Mouse (Mus musculus): ENCODE results near the gene Plcd1. TPM values are rescaled to one million over a fixed set of nuclear protein-coding genes. Genes with fewer than 3 reads are reported as not detected.
A peak's percentile ranks its signal among the peaks of the same experiment; 100 is the strongest.

Gene Plcd1
- polyA plus RNA-seq, 1 experiment: 55.3 TPM

- Histone ChIP-seq H3K27me3 (ENCODE audit: control insufficient read depth, insufficient read depth, low read length) (no peaks in the 10 kb centered on the region), H3K36me3 (ENCODE audit: control insufficient read depth, insufficient read depth, low read length) (peaks cover 21% of the 10 kb centered on the region), H3K4me3 (ENCODE audit: low read depth, low read length) (no peak overlapping the region), H3K4me1 (ENCODE audit: control insufficient read depth, insufficient read depth, insufficient read length, low read length) (no peaks in the 10 kb centered on the region), H3K27ac (ENCODE audit: insufficient read depth, low read depth, low read length) (no peak overlapping the region)
- 92% methylated on average over 29 of the region's 29 CpGs for WGBS
- TF ChIP-seq CTCF (IDR thresholded peaks at IDR 0.05; ENCODE audit: extremely low read depth, insufficient read length, insufficient replicate concordance, low read depth, low read length): no peak
Measured at GRCm38 (mm10) chr9:119034676-119035665, 58.3 kb downstream of the Plcd1 start.

- peaks cover 20% of the 10 kb centered on the region for H3K36me3 ChIP-seq (ENCODE audit: control insufficient read depth, insufficient read depth, low read length)
- TF ChIP-seq POLR2A (IDR thresholded peaks at IDR 0.05; ENCODE audit: low read depth, low read length): no peak
- no peak for TF ChIP-seq CTCF (IDR thresholded peaks at IDR 0.05; ENCODE audit: extremely low read depth, insufficient read length, insufficient replicate concordance, low read depth, low read length)
- H3K27me3 ChIP-seq (ENCODE audit: control insufficient read depth, insufficient read depth, low read length): no peaks in the 10 kb centered on the region
- H3K4me3 ChIP-seq (ENCODE audit: low read depth, low read length): no peak overlapping the region
- no peaks in the 10 kb centered on the region for H3K4me1 ChIP-seq (ENCODE audit: control insufficient read depth, insufficient read depth, insufficient read length, low read length)
- H3K27ac ChIP-seq (ENCODE audit: insufficient read depth, low read depth, low read length): no peak overlapping the region
- 92% methylated on average over 8 of the region's 8 CpGs for WGBS
Measured at GRCm38 (mm10) chr9:119034069-119034468, 59.2 kb downstream of the Plcd1 start.

- Histone ChIP-seq H3K4me1 (ENCODE audit: control insufficient read depth, insufficient read depth, insufficient read length, low read length) (no peaks in the 10 kb centered on the region), H3K4me3 (ENCODE audit: low read depth, low read length) (no peak overlapping the region), H3K27ac (ENCODE audit: insufficient read depth, low read depth, low read length) (no peak overlapping the region), H3K27me3 (ENCODE audit: control insufficient read depth, insufficient read depth, low read length) (no peaks in the 10 kb centered on the region), H3K36me3 (ENCODE audit: control insufficient read depth, insufficient read depth, low read length) (peaks cover 20% of the 10 kb centered on the region)
- WGBS: 92% methylated on average over 19 of the region's 19 CpGs
- TF ChIP-seq POLR2A (IDR thresholded peaks at IDR 0.05; ENCODE audit: low read depth, low read length) (no peak), CTCF (IDR thresholded peaks at IDR 0.05; ENCODE audit: extremely low read depth, insufficient read length, insufficient replicate concordance, low read depth, low read length) (no peak)
Measured at GRCm38 (mm10) chr9:119033111-119033921, 60.0 kb downstream of the Plcd1 start.

- no peak overlapping the region for H3K27ac ChIP-seq (ENCODE audit: insufficient read depth, low read depth, low read length)
- H3K4me3 ChIP-seq (ENCODE audit: low read depth, low read length): no peak overlapping the region
- no peak for TF ChIP-seq POLR2A (IDR thresholded peaks at IDR 0.05; ENCODE audit: low read depth, low read length)
- TF ChIP-seq CTCF (IDR thresholded peaks at IDR 0.05; ENCODE audit: extremely low read depth, insufficient read length, insufficient replicate concordance, low read depth, low read length): no peak
- H3K27me3 ChIP-seq (ENCODE audit: control insufficient read depth, insufficient read depth, low read length): no peaks in the 10 kb centered on the region
- WGBS: 85% methylated on average over 9 of the region's 9 CpGs
- no peaks in the 10 kb centered on the region for H3K4me1 ChIP-seq (ENCODE audit: control insufficient read depth, insufficient read depth, insufficient read length, low read length)
- H3K36me3 ChIP-seq (ENCODE audit: control insufficient read depth, insufficient read depth, low read length): peaks cover 21% of the 10 kb centered on the region
Measured at GRCm38 (mm10) chr9:119032538-119032937, 60.8 kb downstream of the Plcd1 start.

- H3K27ac ChIP-seq (ENCODE audit: insufficient read depth, low read depth, low read length): no peak overlapping the region
- no peaks in the 10 kb centered on the region for H3K4me1 ChIP-seq (ENCODE audit: control insufficient read depth, insufficient read depth, insufficient read length, low read length)
- TF ChIP-seq POLR2A (IDR thresholded peaks at IDR 0.05; ENCODE audit: low read depth, low read length) (no peak), CTCF (IDR thresholded peaks at IDR 0.05; ENCODE audit: extremely low read depth, insufficient read length, insufficient replicate concordance, low read depth, low read length) (no peak)
- no peaks in the 10 kb centered on the region for H3K27me3 ChIP-seq (ENCODE audit: control insufficient read depth, insufficient read depth, low read length)
- WGBS: 79% methylated on average over 14 of the region's 14 CpGs
- peaks cover 20% of the 10 kb centered on the region for H3K36me3 ChIP-seq (ENCODE audit: control insufficient read depth, insufficient read depth, low read length)
- no peak overlapping the region for H3K4me3 ChIP-seq (ENCODE audit: low read depth, low read length)
Measured at GRCm38 (mm10) chr9:119031772-119032171, 61.5 kb downstream of the Plcd1 start.

- Histone ChIP-seq H3K36me3 (ENCODE audit: control insufficient read depth, insufficient read depth, low read length) (peaks cover 23% of the 10 kb centered on the region), H3K4me1 (ENCODE audit: control insufficient read depth, insufficient read depth, insufficient read length, low read length) (no peaks in the 10 kb centered on the region), H3K4me3 (ENCODE audit: low read depth, low read length) (no peak overlapping the region), H3K27ac (ENCODE audit: insufficient read depth, low read depth, low read length) (no peak overlapping the region), H3K27me3 (ENCODE audit: control insufficient read depth, insufficient read depth, low read length) (no peaks in the 10 kb centered on the region)
- TF ChIP-seq POLR2A (IDR thresholded peaks at IDR 0.05; ENCODE audit: low read depth, low read length) (no peak), CTCF (IDR thresholded peaks at IDR 0.05; ENCODE audit: extremely low read depth, insufficient read length, insufficient replicate concordance, low read depth, low read length) (no peak)
- WGBS: 89% methylated on average over 4 of the region's 4 CpGs
Measured at GRCm38 (mm10) chr9:119031038-119031437, 62.3 kb downstream of the Plcd1 start.

DNA sequence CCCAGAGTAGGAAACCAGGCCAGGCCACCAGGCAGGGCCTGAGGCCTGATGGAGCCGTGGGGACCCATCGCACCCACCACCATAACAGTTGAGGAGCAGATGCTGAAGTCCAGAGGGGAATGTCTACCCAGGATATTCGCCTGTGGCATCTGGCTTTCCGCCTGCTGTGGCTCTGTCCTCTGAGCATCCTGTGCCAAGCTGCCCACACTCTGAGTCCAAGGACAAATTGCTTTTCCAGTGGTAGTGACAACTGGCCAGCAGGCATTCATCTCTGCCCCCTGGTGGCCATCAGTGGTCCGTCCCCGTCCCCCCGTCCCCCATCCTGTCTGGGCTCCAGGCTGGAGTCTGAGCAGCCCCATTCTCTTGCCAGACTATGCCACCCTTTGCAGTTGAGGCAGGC lies 63.7 kb downstream of the Plcd1 start:
- H3K27ac ChIP-seq (ENCODE audit: insufficient read depth, low read depth, low read length): no peak overlapping the region

More for the DNA sequence above, 63.7 kb downstream of the Plcd1 start:
- Histone ChIP-seq H3K36me3 (ENCODE audit: control insufficient read depth, insufficient read depth, low read length) (peaks cover 22% of the 10 kb centered on the region), H3K27me3 (ENCODE audit: control insufficient read depth, insufficient read depth, low read length) (no peaks in the 10 kb centered on the region), H3K4me1 (ENCODE audit: control insufficient read depth, insufficient read depth, insufficient read length, low read length) (no peaks in the 10 kb centered on the region), H3K4me3 (ENCODE audit: low read depth, low read length) (no peak overlapping the region)
- TF ChIP-seq CTCF (IDR thresholded peaks at IDR 0.05; ENCODE audit: extremely low read depth, insufficient read length, insufficient replicate concordance, low read depth, low read length) (peak; percentile 72; the same call in 1 of the 2 replicates), POLR2A (IDR thresholded peaks at IDR 0.05; ENCODE audit: low read depth, low read length) (no peak)
- WGBS: 66% methylated on average over 7 of the region's 7 CpGs

Data from small intestine, adult 2 months (tissue).